ENCODE assay signal across 8 mouse cellular contexts in genomic region chr7:89698186-89698585, GRCm38 (mm10).
A peak's percentile ranks its signal among the peaks of the same experiment; 100 is the strongest.
DNase-seq lines count a peak whose midpoint lies in the region; ATAC-seq and TF ChIP-seq lines count a peak whose summit lies in the region.

No protein-coding gene starts in this region.

- no peaks in the 10 kb centered on the region for H3K27me3 ChIP-seq in thymus, adult 2 months (ENCODE audit: control insufficient read depth, insufficient read depth, low read length)
- no peaks in the 10 kb centered on the region for H3K27me3 ChIP-seq in forebrain, embryonic 11.5 days (ENCODE audit: control insufficient read depth, insufficient read depth, low read length)

- no peaks in the 10 kb centered on the region for H3K36me3 ChIP-seq in thymus, adult 2 months (ENCODE audit: control insufficient read depth, insufficient read depth, low read length)
- no peaks in the 10 kb centered on the region for H3K36me3 ChIP-seq in forebrain, embryonic 11.5 days (ENCODE audit: control insufficient read depth, insufficient read depth, low read length)

- no peak overlapping the region for H3K4me3 ChIP-seq in thymus, adult 2 months (ENCODE audit: control insufficient read depth, insufficient read depth, low read length)
- no peak overlapping the region for H3K4me3 ChIP-seq in forebrain, embryonic 11.5 days (ENCODE audit: low read depth, low read length)

- no peak for TF ChIP-seq CTCF in thymus, adult 2 months (IDR thresholded peaks at IDR 0.05; ENCODE audit: borderline replicate concordance, control insufficient read depth, extremely low read depth, insufficient read depth, low read length, poor library complexity)

- H3K9me3 ChIP-seq in forebrain, embryonic 11.5 days (ENCODE audit: control insufficient read depth, low read length) = no peaks in the 10 kb centered on the region

- H3K4me1 ChIP-seq in thymus, adult 2 months (replicated peaks; ENCODE audit: control insufficient read depth, insufficient read depth, low read length) = no peaks in the 10 kb centered on the region
- H3K4me1 ChIP-seq in forebrain, embryonic 11.5 days (replicated peaks; ENCODE audit: control insufficient read depth, insufficient read depth, low read length) = no peaks in the 10 kb centered on the region

- ATAC-seq in frontal cortex, adult (ENCODE audit: low TSS enrichment) = peak; percentile 47; the same call in 1 of the 2 replicates
- ATAC-seq in forebrain, embryonic 11.5 days (replicated peaks; ENCODE audit: low FRiP score) = peak; percentile 56
- peak; percentile 82 for ATAC-seq in megakaryocyte progenitor cell, adult 5-6 weeks (replicated peaks; ENCODE audit: poor library complexity)

- no peak for DNase-seq in frontal cortex, postnatal 10 days (ENCODE audit: low spot score in 2 of 2)
- peak; percentile 14 for DNase-seq in thymus, adult 2 months
- no peak for DNase-seq in thymus, postnatal 25 days
- DNase-seq in forebrain, embryonic 11.5 days (ENCODE audit: low spot score) = no peak
- no peak for DNase-seq in urinary bladder, postnatal 25 days (ENCODE audit: low spot score)
- no peak for DNase-seq in urinary bladder, postnatal 10 days (ENCODE audit: low spot score)

- H3K27ac ChIP-seq in thymus, adult 2 months (ENCODE audit: control insufficient read depth, insufficient read depth, low read length) = no peak overlapping the region
- H3K27ac ChIP-seq in forebrain, embryonic 11.5 days (ENCODE audit: low read depth, low read length) = no peak overlapping the region

- no peak overlapping the region for H3K4me2 ChIP-seq in forebrain, embryonic 11.5 days (ENCODE audit: low read depth, low read length, severe bottlenecking)

- no peak overlapping the region for H3K9ac ChIP-seq in forebrain, embryonic 11.5 days (ENCODE audit: low read length)

- no peak for TF ChIP-seq POLR2A in thymus, adult 2 months (IDR thresholded peaks at IDR 0.05; ENCODE audit: control insufficient read depth, extremely low read depth, insufficient read depth, low read length, poor library complexity)
